Mouse (Mus musculus) T-helper 2 cell (primary cell): ENCODE results near the gene Hoxa4.

Experiments used
- in situ Hi-C: fragments of 300-600 bp; cut with MboI, MseI; formaldehyde crosslinking; loops from one replicate; pipeline ENCODE4 v1.15.1; 2025; ENCODE audit warnings: high pct_unique_total_duplicates

The Hoxa4 gene

DNA sequence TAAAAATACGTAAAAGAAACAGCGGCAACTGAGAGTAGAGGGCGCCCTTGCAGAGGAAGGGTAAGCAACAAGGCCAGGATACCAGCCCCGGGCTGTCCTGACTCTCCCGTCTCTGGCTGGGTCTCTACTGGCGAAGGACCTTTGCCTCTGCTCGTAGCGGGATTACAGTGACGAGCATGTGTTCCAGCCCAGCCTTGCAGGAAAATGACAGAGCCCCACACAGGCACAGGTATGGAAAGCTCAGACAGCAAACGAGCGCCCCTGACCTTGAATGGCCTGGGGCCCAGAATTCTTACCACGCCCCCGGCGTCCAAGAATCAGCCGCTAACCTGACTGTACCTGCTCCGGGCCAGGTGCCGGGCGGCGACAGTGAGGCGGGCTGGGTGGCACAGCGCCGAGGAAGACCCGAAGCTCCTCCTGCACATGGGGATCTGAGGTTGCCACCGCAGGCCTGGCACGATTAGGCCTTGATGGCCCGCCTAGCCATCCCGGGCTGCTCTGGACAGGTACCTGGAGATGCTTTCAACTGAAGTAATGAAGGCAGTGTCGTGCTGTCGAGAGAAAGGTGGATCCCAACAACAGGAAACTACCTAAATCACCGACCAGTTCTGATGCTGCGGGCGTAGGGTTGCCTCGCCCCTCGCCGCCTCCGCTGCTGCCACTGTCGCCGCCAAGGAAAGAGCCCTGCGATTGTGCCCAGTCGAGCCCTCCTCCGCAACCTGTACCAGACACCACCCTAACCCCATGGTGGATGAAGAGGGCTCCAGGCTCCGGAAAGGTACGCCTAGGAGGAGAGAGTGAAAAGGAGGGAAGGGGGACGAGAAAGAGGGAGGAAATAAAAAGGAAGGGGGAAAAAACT is 38.2 kb upstream of the Hoxa4 start:
- in situ Hi-C loops = loop anchor here (10.0 kb wide), 2 partner anchors 365 to 1055 kb away; no protein-coding TSS in a partner anchor

GRCm38 (mm10) chr6:52228475-52229465 is 37.2 kb upstream of the Hoxa4 start:
- in situ Hi-C loops = loop anchor here (10.0 kb wide), 1 partner anchor 364 kb away; no protein-coding TSS in a partner anchor

GRCm38 (mm10) chr6:52227470-52228222 is 36.1 kb upstream of the Hoxa4 start:
- in situ Hi-C loops = loop anchor here (10.0 kb wide), 1 partner anchor 363 kb away; no protein-coding TSS in a partner anchor

DNA sequence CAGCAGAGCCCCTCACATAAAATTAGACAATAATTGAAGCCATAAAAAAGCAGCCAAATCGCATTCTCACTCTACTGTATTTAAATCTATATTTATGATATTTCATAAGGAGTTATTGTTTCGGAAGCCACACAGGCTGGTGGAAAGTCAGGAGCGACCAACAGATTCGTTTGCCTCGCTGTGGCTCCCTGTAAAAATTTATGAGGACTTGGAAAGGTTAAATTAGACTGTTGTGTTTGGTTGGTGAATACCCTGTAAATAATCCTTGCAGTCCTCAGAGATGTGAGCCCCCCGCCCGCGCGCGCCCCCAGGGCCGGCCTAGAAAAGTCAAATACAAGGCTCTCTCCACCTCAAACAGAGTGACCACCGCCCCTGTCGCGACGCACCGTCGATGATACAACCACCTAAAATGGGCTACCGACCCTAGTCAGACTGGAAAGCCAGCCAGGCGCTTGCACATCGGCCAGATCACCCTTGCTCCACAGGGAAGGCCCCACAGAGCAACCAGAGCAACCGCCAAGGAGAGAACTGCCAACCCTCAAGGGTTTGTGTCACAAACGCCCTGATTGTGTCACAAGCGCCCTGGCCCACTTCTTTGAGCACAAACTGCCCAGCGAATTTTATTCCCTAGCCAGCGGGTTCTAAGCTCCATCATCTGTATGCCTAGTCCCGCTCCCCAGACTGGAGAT is 35.2 kb upstream of the Hoxa4 start:
- in situ Hi-C loops = loop anchor here (10.0 kb wide), 1 partner anchor 362 kb away; no protein-coding TSS in a partner anchor

GRCm38 (mm10) chr6:52225612-52226568 is 34.3 kb upstream of the Hoxa4 start:
- in situ Hi-C loops = loop anchor here (10.0 kb wide), 1 partner anchor 361 kb away; no protein-coding TSS in a partner anchor

GRCm38 (mm10) chr6:52224895-52225611 is 33.5 kb upstream of the Hoxa4 start:
- in situ Hi-C loops = loop anchor here (5.0 to 10.0 kb wide), 3 partner anchors 360 to 628 kb away; no protein-coding TSS in a partner anchor

- in situ Hi-C loops = loop anchor here (5.0 to 10.0 kb wide), 3 partner anchors 359 to 627 kb away; no protein-coding TSS in a partner anchor
Measured at GRCm38 (mm10) chr6:52223939-52224760, 32.6 kb upstream of the Hoxa4 start.

DNA sequence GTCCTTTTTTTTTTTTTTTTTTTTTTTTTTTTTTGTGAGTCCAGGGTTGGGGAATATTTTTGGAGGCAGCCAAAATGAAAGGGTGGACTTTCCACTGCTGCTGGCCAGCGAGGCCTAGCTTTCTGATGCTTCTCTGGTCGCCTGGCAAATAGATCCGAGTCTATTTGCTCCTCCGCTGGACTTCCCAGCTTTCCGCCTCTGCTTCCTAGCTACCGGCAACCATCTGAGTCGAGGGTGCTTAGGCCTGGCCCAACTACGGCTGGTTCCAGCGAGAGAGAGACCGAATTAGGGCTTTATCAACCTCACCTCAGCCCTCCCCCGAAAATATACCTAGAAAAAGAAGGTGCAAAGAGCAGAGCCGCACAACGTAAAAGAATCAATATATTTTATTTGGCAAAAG is 31.2 kb upstream of the Hoxa4 start:
- in situ Hi-C loops = loop anchor here (5.0 to 10.0 kb wide), 3 partner anchors 358 to 625 kb away; no protein-coding TSS in a partner anchor

DNA sequence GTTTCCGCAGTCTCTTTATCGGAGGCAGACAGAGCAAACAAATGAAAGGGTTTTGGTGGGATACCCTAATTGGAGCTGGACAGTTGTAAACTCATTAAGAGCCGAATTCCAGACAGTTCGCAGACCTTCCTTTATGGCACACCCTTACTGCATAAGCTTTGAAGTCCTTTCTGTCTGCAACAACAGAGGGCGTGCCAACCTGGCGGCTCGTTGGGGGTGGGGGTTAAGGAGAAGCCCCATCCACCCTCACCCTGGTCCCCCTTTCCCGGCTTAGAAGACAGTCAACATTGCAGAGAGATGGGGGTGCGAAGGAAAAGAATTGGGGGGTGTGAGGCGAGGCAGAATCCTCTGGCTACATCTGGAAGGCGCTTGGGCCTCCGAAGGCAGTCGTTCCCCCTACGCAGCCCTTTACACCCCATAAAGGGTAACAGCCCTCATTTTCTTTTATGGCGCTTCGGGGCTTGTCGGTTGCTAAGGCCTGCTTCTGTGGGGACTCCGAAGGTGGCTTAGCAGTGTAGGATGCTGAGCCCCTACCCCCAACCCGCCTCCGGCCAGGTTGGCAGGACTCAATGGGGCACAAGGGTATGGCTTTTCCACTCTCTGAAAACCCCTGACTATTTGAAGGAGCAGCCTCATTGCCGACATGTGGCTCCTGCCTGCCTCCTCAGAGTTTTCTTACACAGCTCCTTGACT is 30.6 kb upstream of the Hoxa4 start:
- in situ Hi-C loops = loop anchor here (5.0 to 10.0 kb wide), 3 partner anchors 357 to 625 kb away; no protein-coding TSS in a partner anchor

GRCm38 (mm10) chr6:52221337-52221992 is 29.9 kb upstream of the Hoxa4 start, which contains the start of gene Hoxa7:
Hoxa7 (minus strand) TSS chr6:52221854.
- in situ Hi-C loops = loop anchor here (5.0 to 10.0 kb wide), 3 partner anchors 357 to 624 kb away; no protein-coding TSS in a partner anchor

DNA sequence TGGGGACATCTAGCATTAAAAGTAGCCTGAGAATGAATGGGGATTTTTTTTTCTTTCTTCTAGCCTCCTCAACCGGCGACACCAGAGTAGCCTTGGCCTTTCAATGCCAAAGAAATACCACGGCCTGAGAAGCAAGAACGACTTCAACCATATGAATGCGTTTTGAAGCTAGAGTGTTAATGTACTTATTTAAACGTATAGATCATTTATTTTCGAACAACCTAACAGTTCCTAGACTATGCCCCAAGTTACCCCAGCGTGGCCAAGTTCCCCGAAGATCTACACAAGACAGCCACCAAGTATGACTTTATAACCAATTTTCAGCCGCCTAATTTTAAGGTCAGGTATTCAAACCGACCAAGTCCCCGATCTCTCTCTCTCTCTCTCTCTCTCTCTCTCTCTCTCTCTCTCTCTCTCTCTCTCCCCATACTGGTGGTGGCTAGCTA is 29.3 kb upstream of the Hoxa4 start:
- in situ Hi-C loops = loop anchor here (5.0 to 10.0 kb wide), 3 partner anchors 356 to 624 kb away; no protein-coding TSS in a partner anchor

- in situ Hi-C loops = loop anchor here (5.0 to 10.0 kb wide), 3 partner anchors 355 to 623 kb away; no protein-coding TSS in a partner anchor
Measured at GRCm38 (mm10) chr6:52220003-52220864, 28.7 kb upstream of the Hoxa4 start.

GRCm38 (mm10) chr6:52219234-52219942 is 27.8 kb upstream of the Hoxa4 start:
- in situ Hi-C loops = loop anchor here (5.0 kb wide), 1 partner anchor 33 kb away; no protein-coding TSS in a partner anchor

DNA sequence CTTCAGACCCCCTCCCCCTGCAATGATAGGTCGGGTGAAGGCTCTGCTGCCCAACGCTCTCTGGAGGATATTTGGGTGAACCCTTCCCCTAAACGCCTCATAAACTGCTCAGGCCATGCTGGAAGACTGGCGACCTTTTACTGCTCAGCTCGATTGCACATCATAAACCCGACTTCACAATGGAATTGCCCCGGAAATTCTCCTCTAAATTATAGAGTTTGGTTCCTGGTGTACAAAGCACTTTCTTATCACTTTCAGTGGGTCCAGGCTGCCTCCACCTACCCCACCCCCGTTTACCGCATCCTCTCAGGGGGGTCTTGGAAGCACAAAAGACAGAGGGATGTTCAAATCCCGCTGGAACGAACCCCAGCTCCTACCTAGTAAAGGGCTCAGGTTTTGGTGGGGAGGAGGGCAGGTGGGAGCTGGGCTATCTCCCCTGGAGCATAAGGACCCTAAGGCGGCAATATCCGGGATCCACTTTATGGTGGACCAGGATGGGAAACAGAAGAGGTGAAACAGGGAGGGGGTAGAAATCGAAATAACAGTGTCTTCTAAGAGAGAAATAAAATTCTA is 27.2 kb upstream of the Hoxa4 start:
- in situ Hi-C loops = loop anchor here (5.0 kb wide), 1 partner anchor 34 kb away; no protein-coding TSS in a partner anchor
